In genomic region chr5:45856303-45856821, GRCm38 (mm10) we compare ENCODE assay signal across 8 mouse cellular contexts. TPM values are rescaled to one million over a fixed set of nuclear protein-coding genes. Genes with fewer than 3 reads are reported as not detected.
DNase-seq lines count a peak whose midpoint lies in the region; ATAC-seq and TF ChIP-seq lines count a peak whose summit lies in the region.

No protein-coding gene starts in this region.

- H3K27me3 ChIP-seq in CH12.LX (replicated peaks), result no peaks in the 10 kb centered on the region
- H3K27me3 ChIP-seq in heart, embryonic 14.5 days (ENCODE audit: control insufficient read depth, insufficient read depth, low read length), result no peaks in the 10 kb centered on the region
- H3K27me3 ChIP-seq in liver, embryonic 15.5 days, result no peaks in the 10 kb centered on the region
- H3K27me3 ChIP-seq in neural tube, embryonic 11.5 days (ENCODE audit: control insufficient read depth, insufficient read depth, low read length), result no peaks in the 10 kb centered on the region
- no peaks in the 10 kb centered on the region for H3K27me3 ChIP-seq in stomach, embryonic 16.5 days (ENCODE audit: control insufficient read depth, insufficient read depth, low read length)

- in situ Hi-C loops in CH12.LX (cut with MboI; ENCODE audit: low pct_ligation_motif_present, low pct_unique_long_range_greater_than_20kb, low sequenced_read_pairs), result no loop called here

- H3K9me3 ChIP-seq in CH12.LX (replicated peaks; ENCODE audit: low read length), result no peaks in the 10 kb centered on the region
- H3K9me3 ChIP-seq in heart, embryonic 14.5 days (ENCODE audit: control insufficient read depth, low read length), result no peaks in the 10 kb centered on the region
- no peaks in the 10 kb centered on the region for H3K9me3 ChIP-seq in liver, embryonic 15.5 days (replicated peaks)
- no peaks in the 10 kb centered on the region for H3K9me3 ChIP-seq in neural tube, embryonic 11.5 days (ENCODE audit: control insufficient read depth, low read length)
- H3K9me3 ChIP-seq in stomach, embryonic 16.5 days (replicated peaks; ENCODE audit: control insufficient read depth, low read length), result no peaks in the 10 kb centered on the region

- no peak for TF ChIP-seq POLR2A in CH12.LX (IDR thresholded peaks at IDR 0.05; ENCODE audit: low read depth, low read length)

- peak overlapping the region; percentile 29 for H3K27ac ChIP-seq in CH12.LX (ENCODE audit: insufficient read depth, low read depth)
- no peak overlapping the region for H3K27ac ChIP-seq in brown adipose tissue, adult 24 weeks (replicated peaks; ENCODE audit: low read depth, low read length)
- peak overlapping the region; percentile 68 to 98; a peak in 3 of 4 replicates for H3K27ac ChIP-seq in heart, embryonic 14.5 days (replicated peaks in 1 of 2; ENCODE audit: control insufficient read depth in 1 of 2, insufficient read depth in 1 of 2, low read depth in 2 of 2, low read length in 2 of 2)
- H3K27ac ChIP-seq in liver, embryonic 15.5 days (replicated peaks), result peak overlapping the region; percentile 91
- peak overlapping the region; percentile 97 for H3K27ac ChIP-seq in neural tube, embryonic 11.5 days (ENCODE audit: low read depth, low read length)
- peak overlapping the region; percentile 99 for H3K27ac ChIP-seq in stomach, embryonic 16.5 days (ENCODE audit: low read length)

- under 1% methylated on average over 32 of the region's 37 CpGs for WGBS in heart, embryonic 14.5 days
- under 1% methylated on average over 35 of the region's 37 CpGs for WGBS in liver, embryonic 15.5 days (ENCODE audit: insufficient replicate concordance)
- under 1% methylated on average over 28 of the region's 37 CpGs for WGBS in neural tube, embryonic 11.5 days
- WGBS in stomach, embryonic 16.5 days, result under 1% methylated on average over 28 of the region's 37 CpGs

- H3K36me3 ChIP-seq in CH12.LX (replicated peaks in 1 of 2; ENCODE audit: control insufficient read depth in 1 of 2, insufficient read depth in 1 of 2, low read length in 1 of 2), result no peaks in the 10 kb centered on the region
- no peaks in the 10 kb centered on the region for H3K36me3 ChIP-seq in heart, embryonic 14.5 days (ENCODE audit: control insufficient read depth, insufficient read depth, low read length)
- no peaks in the 10 kb centered on the region for H3K36me3 ChIP-seq in liver, embryonic 15.5 days (replicated peaks)
- H3K36me3 ChIP-seq in neural tube, embryonic 11.5 days (ENCODE audit: control insufficient read depth, insufficient read depth, low read length), result no peaks in the 10 kb centered on the region
- H3K36me3 ChIP-seq in stomach, embryonic 16.5 days (ENCODE audit: control insufficient read depth, insufficient read depth, low read length), result no peaks in the 10 kb centered on the region

- no peak for TF ChIP-seq EP300 in CH12.LX (IDR thresholded peaks at IDR 0.05; ENCODE audit: low read length)

- peaks cover 5% of the 10 kb centered on the region; the same call in 1 of the 2 replicates for H3K79me2 ChIP-seq in CH12.LX (replicated peaks; ENCODE audit: control insufficient read depth, extremely low read depth, insufficient read depth, poor library complexity, severe bottlenecking)

- TF ChIP-seq RAD21 in CH12.LX (IDR thresholded peaks at IDR 0.05; ENCODE audit: low read depth, low read length), result no peak

- H3K4me3 ChIP-seq in CH12.LX (replicated peaks in 1 of 3; ENCODE audit: low read depth in 2 of 3, low read length in 2 of 3, poor library complexity in 1 of 3), result peak overlapping the region; percentile 66 to 97 (median 76)
- peak overlapping the region; percentile 74 for H3K4me3 ChIP-seq in brown adipose tissue, adult 24 weeks (ENCODE audit: insufficient read depth, low read depth, low read length)
- peak overlapping the region; percentile 81 to 99 for H3K4me3 ChIP-seq in heart, embryonic 14.5 days (ENCODE audit: control insufficient read depth in 1 of 2, insufficient read depth in 1 of 2, low read depth in 1 of 2, low read length in 2 of 2)
- peak overlapping the region; percentile 89 for H3K4me3 ChIP-seq in liver, embryonic 15.5 days (replicated peaks)
- peak overlapping the region; percentile 98 for H3K4me3 ChIP-seq in neural tube, embryonic 11.5 days (ENCODE audit: low read depth, low read length)
- peak overlapping the region; percentile 93 for H3K4me3 ChIP-seq in stomach, embryonic 16.5 days (replicated peaks; ENCODE audit: low read length)

- no peaks in the 10 kb centered on the region; a peak in 1 of 4 replicates for H3K4me1 ChIP-seq in CH12.LX (ENCODE audit: control insufficient read depth in 1 of 2, insufficient read depth in 2 of 2)
- no peaks in the 10 kb centered on the region for H3K4me1 ChIP-seq in brown adipose tissue, adult 24 weeks (ENCODE audit: control insufficient read depth, insufficient read depth, insufficient read length, low read length)
- H3K4me1 ChIP-seq in heart, embryonic 14.5 days (ENCODE audit: control insufficient read depth in 2 of 2, insufficient read depth in 2 of 2, low read length in 2 of 2), result no peaks in the 10 kb centered on the region; a peak in 1 of 4 replicates
- peaks cover 22% of the 10 kb centered on the region for H3K4me1 ChIP-seq in liver, embryonic 15.5 days (replicated peaks)
- H3K4me1 ChIP-seq in neural tube, embryonic 11.5 days (ENCODE audit: control insufficient read depth, insufficient read depth, low read length), result 0 out of 2 replicates have a peak, but pooled peaks cover 4% of the 10 kb centered on the region
- peaks cover 4% of the 10 kb centered on the region for H3K4me1 ChIP-seq in stomach, embryonic 16.5 days (ENCODE audit: control insufficient read depth, insufficient read depth, low read length)

- DNase-seq in CH12.LX (ENCODE audit: extremely low read depth), result peak; percentile 38
- peak; percentile 79 for DNase-seq in kidney, postnatal 10 days
- peak; percentile 82 for DNase-seq in neural tube, embryonic 11.5 days (ENCODE audit: low spot score)

- 0 out of 2 replicates have a peak, but pooled peaks have one; percentile 1 for ATAC-seq in erythroid progenitor cell, adult 5-6 weeks (replicated peaks; ENCODE audit: low FRiP score, poor library complexity, severe bottlenecking)
- peak; percentile 26; the same call in 1 of the 2 replicates for ATAC-seq in heart, embryonic 14.5 days (ENCODE audit: insufficient number of reproducible peaks, insufficient read depth, low FRiP score, low read depth)
- no peak for ATAC-seq in liver, embryonic 15.5 days (ENCODE audit: insufficient read depth)
- ATAC-seq in neural tube, embryonic 11.5 days (ENCODE audit: insufficient read depth, low FRiP score, low TSS enrichment), result peak; percentile 72
- ATAC-seq in stomach, embryonic 16.5 days (ENCODE audit: insufficient read depth, low FRiP score), result peak; percentile 19

- dilution Hi-C loops in CH12.LX (cut with MboI; ENCODE audit: extremely low pct_ligation_motif_present, extremely low pct_unique_long_range_greater_than_20kb, low sequenced_read_pairs), result no loop called here

- peak overlapping the region; percentile 10; the same call in 1 of the 2 replicates for H3K4me2 ChIP-seq in CH12.LX (ENCODE audit: insufficient read depth, low read depth, poor library complexity, severe bottlenecking)
- H3K4me2 ChIP-seq in heart, embryonic 14.5 days (ENCODE audit: low read length), result peak overlapping the region; percentile 78
- peak overlapping the region; percentile 92 for H3K4me2 ChIP-seq in liver, embryonic 15.5 days
- H3K4me2 ChIP-seq in neural tube, embryonic 11.5 days (ENCODE audit: low read depth), result peak overlapping the region; percentile 72
- peak overlapping the region; percentile 93 for H3K4me2 ChIP-seq in stomach, embryonic 16.5 days (ENCODE audit: low read depth, low read length)

- TF ChIP-seq CTCF in CH12.LX (conservative IDR thresholded peaks at IDR 0.05 in 1 of 2, IDR thresholded peaks at IDR 0.05 in 1 of 2; ENCODE audit: low read depth in 2 of 2, low read length in 2 of 2), result no peak

- peak overlapping the region; percentile 94 for H3K9ac ChIP-seq in CH12.LX (ENCODE audit: insufficient read depth, low read depth)
- peak overlapping the region; percentile 90 for H3K9ac ChIP-seq in heart, embryonic 14.5 days (ENCODE audit: low read length)
- H3K9ac ChIP-seq in liver, embryonic 15.5 days, result peak overlapping the region; percentile 89
- peak overlapping the region; percentile 96 for H3K9ac ChIP-seq in neural tube, embryonic 11.5 days (ENCODE audit: low read length)
- peak overlapping the region; percentile 98 for H3K9ac ChIP-seq in stomach, embryonic 16.5 days (ENCODE audit: low read length)

TF ChIP-seq in CH12.LX, 34 proteins besides CTCF, POLR2A, EP300 and RAD21:
- TF ChIP-seq USF2 (conservative IDR thresholded peaks at IDR 0.05; ENCODE audit: low read depth, low read length), result no peak
- TF ChIP-seq USF1 (IDR thresholded peaks at IDR 0.05; ENCODE audit: low read depth, low read length), result peak; percentile 31; the same call in 1 of the 2 replicates
- no peak for TF ChIP-seq ELF1 (IDR thresholded peaks at IDR 0.05; ENCODE audit: low read depth, low read length)
- TF ChIP-seq MXI1 (IDR thresholded peaks at IDR 0.05; ENCODE audit: low read depth, low read length), result no peak
- TF ChIP-seq HCFC1 (IDR thresholded peaks at IDR 0.05; ENCODE audit: low read depth, low read length), result peak; percentile 18; the same call in 1 of the 2 replicates
- TF ChIP-seq ZKSCAN1 (IDR thresholded peaks at IDR 0.05; ENCODE audit: borderline replicate concordance, low read depth, low read length), result no peak
- 0 out of 2 replicates have a peak, but pooled peaks have one; percentile 13 for TF ChIP-seq BHLHE40 (IDR thresholded peaks at IDR 0.05; ENCODE audit: low read depth, low read length)
TF ChIP-seq in CH12.LX: peak in this region for 3.

RNA-seq across cellular contexts. Expression of gene Lcorl, which starts 1.1 kb away (rescaled TPM):
- total RNA-seq in CH12.LX (2012; rRNA removed) (3.8 and 5.8 TPM in 2 replicates), CH12.LX (2014; rRNA removed) (5.6 and 7.4 TPM in 2 replicates)
- 4.1 and 4.2 TPM in 2 replicates for polyA plus RNA-seq in CH12.LX (2012; ENCODE audit: insufficient read length, low read depth)
- 8.0 and 11.2 TPM in 2 replicates for polyA plus RNA-seq in brown adipose tissue, adult 24 weeks (2012; ENCODE audit: insufficient read depth, insufficient read length, missing spikeins)
- total RNA-seq in erythroid progenitor cell, adult 5-6 weeks (2015; ENCODE audit: low replicate concordance), result 18.4 and 36.9 TPM in 2 replicates
- total RNA-seq in erythroid progenitor cell, adult 5-6 weeks (2017; ENCODE audit: low replicate concordance), result 21.1 and 29.5 TPM in 2 replicates
- polyA plus RNA-seq in heart, embryonic 14.5 days (2014; fragmentation: Nextera tagmentation; extraction: Ambion mirVana), result 24.3 and 26.6 TPM in 2 replicates
- 6.6 and 7.0 TPM in 2 replicates for polyA plus RNA-seq in liver, embryonic 15.5 days (2015; fragmentation: Nextera tagmentation; extraction: Ambion mirVana)
- 39.8 and 47.5 TPM in 2 replicates for polyA plus RNA-seq in neural tube, embryonic 11.5 days (2014; fragmentation: Nextera tagmentation; extraction: Ambion mirVana)
- polyA plus RNA-seq in stomach, embryonic 16.5 days (2015; fragmentation: Nextera tagmentation; extraction: Ambion mirVana), result 24.8 and 25.7 TPM in 2 replicates

Comparison
In these comparisons a context has a peak if more than half of its experiments do, and no peak if none do; other contexts are left out.
1. H3K4me2 ChIP-seq: peak in every context shown above with its lines; median percentile 93 in stomach, embryonic 16.5 days; 92 in liver, embryonic 15.5 days; 78 in heart, embryonic 14.5 days; 72 in neural tube, embryonic 11.5 days; 10 in CH12.LX.